Mouse (Mus musculus): ENCODE results near the gene Inpp5d. TPM values are rescaled to one million over a fixed set of nuclear protein-coding genes. Genes with fewer than 3 reads are reported as not detected.

Gene Inpp5d
- total RNA-seq, 2 experiments from 2014 or later = 15.2 to 17.7 TPM

DNA sequence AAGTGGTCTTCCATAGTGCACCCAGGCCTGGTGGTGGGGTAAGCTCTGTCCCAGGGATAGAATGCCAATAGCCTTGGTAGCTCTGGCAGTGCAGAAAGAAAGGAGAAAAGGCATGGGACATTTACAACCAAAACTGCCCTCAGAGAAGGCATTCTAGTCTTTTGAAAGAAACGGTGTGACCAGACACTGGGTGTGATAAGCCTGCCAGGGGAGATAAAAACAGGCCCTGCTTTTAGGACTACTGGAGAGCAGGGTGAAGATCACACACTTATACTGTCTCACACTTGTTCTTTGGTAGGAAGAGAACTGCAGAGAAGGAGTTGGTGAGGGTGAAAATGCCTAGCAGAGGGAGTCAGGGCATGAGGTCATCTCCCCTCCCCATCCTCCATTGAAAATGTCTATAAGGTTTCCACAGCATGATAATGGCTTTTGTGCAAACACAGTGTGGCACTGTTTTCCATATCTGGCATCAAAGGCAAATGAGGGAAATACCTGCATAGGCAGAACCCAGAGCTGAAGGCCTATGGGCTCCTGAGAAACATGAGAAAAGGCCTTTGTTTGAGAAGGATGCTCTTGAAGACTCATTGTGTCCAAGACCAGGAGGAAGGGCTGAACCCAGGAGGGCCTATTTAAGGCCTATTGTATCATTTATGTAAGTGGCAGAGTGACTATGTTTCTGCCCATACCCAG, 4.0 kb downstream of the Inpp5d start:
- no peak for DNase-seq (ENCODE audit: low spot score in 2 of 2)

DNA sequence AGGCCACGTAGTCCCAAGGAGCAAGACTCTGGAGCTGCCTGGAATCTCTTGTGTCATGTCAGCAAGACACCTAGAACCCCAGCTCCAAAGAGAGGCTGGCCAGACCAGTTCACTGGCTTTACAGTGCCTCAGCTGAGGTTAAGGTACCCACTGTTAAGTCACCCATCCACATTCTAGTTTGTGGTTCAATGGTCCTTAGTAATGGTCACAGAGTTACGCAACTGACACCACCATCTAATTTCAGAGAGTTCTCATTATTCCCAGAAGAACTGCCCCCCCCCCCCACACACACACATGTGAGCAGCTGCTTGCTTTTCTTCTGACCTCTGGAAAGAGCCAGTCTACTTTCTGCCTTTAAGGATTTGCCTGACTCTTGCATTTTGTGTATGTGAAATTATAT, 4.7 kb downstream of the Inpp5d start:
- no peak for DNase-seq (ENCODE audit: low spot score in 2 of 2)

DNA sequence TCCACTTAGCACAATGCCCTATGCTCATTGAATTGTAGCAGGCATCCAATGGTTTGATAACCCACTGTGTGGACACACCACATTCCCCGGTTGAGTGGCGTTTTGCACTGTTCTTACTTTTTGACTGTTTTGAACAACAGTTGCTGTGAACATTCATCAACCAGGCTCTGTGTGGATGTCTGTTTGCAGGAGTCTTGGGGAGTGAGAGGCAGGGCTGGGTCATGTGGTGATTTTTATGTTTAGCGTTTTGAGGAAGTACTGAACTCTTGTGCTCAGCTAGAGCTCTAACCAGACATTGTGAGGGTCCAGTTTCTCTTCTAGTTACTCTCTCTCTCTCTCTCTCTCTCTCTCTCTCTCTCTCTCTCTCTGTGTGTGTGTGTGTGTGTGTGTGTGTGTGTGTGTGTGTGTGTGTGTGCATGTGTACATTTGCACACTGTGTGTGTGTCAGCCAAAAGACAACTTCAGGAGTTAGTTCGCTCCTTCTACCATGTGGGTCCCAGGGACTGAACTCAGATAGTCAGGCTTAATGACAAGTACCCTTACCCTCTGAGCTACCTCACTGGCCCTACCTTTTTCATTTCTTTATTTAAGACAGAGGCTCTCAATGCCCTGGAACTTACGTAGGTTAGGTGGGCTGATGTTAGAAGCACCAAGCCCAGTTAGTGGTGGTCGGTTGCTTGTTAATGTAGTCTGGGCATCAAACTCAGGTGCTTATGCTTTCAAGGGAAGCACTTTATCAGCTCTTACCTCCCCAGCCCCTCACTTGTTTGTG, 5.3 kb downstream of the Inpp5d start:
- DNase-seq (ENCODE audit: low spot score in 2 of 2) = no peak

DNA sequence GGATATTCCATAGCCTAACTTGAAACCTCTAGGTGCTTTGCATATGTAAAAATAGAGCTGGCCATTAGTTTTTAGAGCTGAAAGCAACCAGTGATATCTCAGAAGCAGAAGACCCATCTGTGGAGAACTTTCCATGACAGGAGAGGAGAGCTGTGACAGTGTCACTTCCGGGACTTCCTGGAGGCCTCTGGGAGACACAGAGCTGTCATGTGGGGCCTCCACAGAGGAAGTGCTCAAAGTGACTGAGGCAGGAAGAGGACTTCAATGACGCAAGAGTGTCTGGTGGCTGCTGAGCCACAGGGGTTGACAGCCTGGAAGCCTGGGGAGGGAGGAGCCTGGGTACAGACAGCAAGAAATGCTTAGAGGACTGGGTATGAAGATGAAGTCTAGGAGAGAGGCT, 6.2 kb downstream of the Inpp5d start:
- no peak for DNase-seq (ENCODE audit: low spot score in 2 of 2)

DNA sequence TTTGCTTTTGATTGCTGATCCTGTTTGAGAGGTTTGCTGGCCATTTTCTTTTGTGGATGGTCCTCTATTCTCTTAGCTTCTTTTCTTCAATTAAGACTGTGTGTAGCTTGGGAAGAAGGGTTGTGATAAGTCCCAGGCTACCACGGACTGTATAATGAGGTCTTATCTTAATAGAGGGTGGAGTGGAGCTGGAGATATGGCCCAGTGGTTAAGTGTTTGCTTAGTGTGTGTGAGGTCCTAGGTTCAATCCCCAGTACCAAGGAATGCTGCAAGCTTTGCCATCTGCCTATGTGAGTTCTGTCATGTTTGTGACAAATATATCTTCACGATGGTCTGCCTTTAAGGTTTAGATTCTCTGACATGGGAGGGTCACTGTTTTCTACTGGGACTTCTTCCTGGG, 8.0 kb downstream of the Inpp5d start:
- DNase-seq (ENCODE audit: low spot score in 2 of 2) = no peak

DNA sequence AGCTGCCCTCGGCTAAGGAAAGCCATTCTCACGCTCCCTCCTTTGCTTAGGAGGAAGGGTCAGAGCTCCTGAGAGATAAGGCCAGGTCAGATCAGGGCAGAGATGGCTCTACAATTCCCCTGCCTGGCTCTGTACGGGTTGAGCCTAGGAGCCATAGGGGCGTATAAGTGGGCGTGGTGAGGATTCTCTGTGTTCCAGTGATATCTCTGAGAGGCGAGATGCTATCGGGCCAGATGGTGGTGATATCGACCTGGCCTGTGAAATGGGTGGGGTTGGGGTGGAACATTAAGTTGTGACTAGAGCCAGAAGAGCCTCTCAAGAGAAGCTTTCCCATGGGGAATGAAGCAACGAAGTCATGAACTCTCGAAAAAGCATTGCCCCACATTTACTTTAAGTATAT, 11.5 kb downstream of the Inpp5d start:
- no peak for DNase-seq (ENCODE audit: low spot score in 2 of 2)

DNA sequence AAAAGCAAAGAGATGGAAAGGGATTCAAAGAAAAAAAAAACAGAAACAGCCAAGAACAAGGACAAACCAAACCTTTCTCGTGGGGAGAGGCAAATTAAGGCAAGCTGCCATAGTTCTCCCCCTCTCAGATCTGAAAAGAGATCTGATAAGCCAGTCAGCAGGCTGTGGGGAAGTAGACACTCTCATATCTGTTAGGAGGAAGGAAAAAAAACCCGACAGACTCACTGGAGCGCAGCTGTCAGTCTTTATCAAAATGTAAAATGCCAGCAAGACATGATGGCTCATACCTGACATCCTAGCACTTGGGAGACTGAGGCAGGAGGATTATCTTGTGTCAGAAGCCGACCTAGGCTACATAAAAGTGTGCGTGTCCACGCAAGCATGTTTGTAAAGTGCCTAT, 12.1 kb downstream of the Inpp5d start:
- no peak for DNase-seq (ENCODE audit: low spot score in 2 of 2)

DNA sequence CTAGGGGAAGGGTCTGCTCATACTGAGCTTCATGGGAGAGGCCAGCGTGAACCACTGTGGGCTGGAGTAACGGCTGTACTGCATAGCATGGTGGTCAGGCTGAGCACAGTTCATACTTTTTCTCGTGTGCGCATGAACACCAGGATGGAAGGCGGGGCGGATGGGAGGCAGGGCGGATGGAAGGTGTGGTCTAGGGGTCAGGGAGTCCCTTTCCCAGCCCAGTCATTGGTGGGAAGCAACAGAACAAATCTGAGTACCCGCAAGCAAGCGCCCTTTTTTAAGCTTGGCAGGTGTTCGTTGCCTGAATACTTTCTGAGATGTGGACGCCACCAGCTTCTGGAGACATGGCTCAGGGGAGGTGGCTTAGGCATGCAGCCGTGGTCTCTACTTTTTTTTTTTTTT, 16.6 kb downstream of the Inpp5d start:
- DNase-seq (ENCODE audit: low spot score in 2 of 2) = no peak

DNA sequence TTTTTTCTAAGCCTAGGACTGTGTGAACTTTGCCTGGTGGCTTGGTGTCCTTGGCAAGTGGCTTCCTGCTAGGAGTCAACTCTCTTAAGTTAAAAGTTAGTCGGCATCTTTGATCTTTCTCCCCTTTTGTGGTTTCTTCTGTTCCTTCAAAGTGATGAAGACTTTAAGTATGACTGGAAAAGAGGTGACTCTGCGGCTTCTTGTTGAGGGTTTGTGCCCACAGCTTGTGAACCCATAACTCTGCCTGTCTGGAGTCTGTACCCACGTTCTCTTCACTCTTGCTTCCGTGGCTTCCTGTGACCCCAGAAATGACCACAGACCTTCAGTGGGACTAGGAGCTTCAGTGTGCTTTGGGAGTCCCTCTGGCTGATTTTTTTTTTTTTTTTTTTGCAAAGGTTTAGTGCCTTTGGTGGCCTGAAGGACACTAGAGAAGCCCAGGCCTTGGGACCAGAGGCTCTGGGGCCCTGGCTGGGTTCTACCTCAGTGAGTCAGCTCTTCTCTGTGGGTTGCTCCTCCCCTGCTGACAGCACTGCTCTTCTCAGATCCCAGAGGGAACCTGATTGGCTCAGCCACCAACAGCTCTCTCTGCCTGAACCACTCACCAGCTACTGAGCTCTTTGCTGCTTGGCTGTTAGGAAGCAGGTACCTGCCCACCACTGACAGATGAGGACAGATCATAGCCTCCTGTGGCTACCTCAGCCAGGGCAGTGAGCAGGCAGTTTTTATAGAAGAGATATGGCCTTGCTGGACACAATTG, 17.2 kb downstream of the Inpp5d start:
- no peak for DNase-seq (ENCODE audit: low spot score in 2 of 2)

DNA sequence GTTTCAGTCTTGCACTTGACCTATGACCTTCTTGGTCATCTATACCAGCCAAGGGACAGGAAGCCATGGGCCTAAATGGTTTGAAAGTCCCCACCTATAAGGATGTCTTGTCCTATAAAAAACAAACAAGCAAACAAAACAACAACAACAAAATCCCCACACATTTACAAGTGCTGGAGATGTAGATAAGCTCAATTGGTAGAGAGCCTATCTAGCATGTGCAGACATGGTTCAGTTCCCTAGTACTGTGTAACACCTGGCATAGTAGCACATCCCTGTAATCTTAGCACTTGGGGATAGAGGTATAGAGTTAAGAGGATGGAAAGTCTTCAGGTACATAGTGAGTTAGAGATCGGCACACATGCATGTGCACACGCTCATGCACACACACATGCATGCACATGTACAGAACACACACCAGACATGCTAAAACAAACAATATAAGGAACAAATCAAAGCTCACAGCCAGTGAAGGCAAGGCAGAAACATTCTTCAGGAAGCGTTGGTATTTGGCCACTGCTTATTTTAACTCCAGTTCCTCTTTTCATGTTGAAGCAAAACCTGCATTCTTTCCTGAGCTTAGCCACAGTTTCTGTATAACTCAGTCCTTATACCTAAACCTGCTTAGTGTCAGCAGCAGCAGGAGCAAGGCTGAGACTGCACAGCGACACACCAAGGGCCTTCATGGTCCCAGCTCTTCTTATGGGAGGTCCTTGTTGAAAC, 17.9 kb downstream of the Inpp5d start:
- no peak for DNase-seq (ENCODE audit: low spot score in 2 of 2)

DNA sequence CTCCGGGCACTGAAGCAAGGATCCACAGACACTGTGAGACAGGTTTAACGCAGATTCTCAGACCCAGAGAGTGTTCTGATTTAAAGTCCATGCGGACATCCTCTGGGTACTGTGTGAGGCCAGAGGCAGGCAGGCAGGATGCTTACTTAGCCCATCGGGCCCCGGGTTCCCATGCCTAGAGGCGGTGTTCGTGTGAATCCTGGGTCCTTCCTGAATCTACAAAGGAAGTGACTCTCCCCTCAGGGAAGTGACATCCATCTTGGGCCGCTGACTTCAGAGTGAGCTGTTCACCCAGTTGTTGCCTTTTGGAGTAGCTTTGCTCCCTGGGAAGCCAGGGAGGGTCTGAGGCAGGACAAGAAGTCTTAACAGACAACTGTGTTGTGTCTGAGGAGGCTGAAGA, 19.6 kb downstream of the Inpp5d start:
- DNase-seq (ENCODE audit: low spot score in 2 of 2) = no peak

DNA sequence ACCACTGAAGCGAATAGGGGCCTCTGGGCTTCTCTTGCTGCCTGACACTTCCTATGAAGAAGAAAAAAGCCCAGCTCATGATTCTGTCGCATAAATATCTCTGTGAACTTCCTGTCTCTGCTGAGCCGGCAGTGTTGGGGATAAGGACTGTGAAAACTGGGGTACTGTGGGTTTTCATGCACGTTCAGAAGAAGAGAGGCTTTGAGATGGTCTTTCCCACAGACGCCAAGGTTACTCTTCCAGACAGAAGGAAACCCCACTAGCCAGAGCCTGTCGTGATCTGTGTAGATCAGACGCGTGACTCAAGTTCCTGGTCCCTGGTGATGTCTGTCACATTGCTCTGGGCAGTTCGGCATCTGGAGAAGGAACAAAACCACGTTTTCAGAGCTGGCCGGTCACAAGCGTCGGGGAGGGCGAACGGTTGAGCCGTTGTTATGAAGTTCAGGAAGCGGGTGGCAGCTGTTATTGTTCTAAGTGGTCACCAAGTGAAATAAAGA, 20.1 kb downstream of the Inpp5d start:
- DNase-seq (ENCODE audit: low spot score in 2 of 2) = no peak

DNA sequence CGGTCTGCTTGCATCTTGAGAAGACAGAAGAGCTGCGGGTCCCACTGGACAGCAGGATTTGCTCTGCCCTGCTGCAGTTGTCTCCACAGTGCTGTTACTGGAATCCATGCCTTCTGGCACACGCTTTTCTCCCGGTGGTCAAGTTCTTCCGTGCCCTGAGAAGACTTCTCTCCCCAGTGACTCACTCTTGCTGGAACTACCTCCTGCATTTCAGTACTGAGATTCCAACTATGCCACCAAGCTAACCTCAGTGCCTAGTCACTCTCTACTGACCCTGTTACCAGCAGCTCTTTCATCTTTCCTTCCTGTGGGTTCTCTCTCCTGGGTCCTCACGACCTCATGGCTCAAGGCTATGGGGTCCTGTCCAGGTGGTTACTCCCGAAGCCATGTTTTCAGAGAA, 22.9 kb downstream of the Inpp5d start:
- DNase-seq (ENCODE audit: low spot score in 2 of 2) = no peak

DNA sequence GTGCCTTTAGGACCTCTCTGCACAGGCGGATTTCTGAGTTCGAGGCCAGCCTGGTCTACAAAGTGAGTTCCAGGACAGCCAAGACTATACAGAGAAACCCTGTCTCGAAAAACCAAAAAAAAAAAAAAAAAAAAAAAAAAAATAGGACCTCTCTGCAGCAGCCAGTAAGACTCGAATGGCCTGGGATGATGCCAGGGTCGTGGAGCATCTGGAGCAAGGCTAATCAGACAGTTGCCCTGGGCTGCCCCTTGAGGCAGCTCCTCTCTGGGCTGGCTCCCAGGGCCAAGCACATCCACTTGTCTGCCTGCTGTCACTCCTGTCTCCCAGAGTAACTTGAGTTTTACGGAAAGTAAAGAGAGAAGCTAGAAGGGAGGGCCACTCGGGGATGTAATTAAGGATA, 24.9 kb downstream of the Inpp5d start:
- DNase-seq (ENCODE audit: low spot score in 2 of 2) = no peak

DNA sequence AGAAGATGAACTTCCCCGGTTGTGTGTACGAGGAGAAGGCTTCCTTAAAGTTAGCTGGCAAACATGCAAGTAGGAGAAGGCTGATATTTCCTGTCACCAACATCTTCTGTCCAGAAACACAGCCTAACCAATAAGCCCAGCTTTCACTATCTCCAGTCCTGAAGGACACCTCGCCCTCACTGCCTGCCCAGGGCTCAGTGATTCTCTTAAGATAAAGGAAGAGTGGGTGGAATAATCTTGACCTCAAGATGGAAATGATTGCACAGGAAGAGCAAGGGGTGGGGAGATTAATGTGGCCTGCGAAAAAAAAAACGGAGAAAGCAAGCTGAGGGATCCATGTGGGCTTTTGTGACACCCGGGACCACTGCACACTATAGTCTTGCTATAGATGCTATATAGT, 25.6 kb downstream of the Inpp5d start:
- no peak for DNase-seq (ENCODE audit: low spot score in 2 of 2)

DNA sequence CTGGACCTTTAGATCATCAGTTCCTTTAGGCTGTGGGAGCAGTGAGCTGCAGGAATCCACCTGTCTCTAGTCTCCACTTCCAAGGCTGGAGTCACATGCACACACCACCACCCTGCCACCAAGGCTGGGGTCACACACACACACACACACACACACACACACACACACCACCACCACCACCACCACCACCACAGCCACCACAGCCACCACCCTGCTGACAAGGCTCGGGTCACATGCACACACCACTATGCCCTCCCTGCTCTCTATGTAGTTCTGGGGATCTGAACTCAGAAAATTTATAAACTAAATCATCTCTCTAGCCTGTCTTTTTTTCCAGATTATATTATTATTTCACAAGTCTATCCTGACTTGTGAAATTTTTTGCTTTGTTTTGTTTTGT, 27.7 kb downstream of the Inpp5d start:
- no peak for DNase-seq (ENCODE audit: low spot score in 2 of 2)

DNA sequence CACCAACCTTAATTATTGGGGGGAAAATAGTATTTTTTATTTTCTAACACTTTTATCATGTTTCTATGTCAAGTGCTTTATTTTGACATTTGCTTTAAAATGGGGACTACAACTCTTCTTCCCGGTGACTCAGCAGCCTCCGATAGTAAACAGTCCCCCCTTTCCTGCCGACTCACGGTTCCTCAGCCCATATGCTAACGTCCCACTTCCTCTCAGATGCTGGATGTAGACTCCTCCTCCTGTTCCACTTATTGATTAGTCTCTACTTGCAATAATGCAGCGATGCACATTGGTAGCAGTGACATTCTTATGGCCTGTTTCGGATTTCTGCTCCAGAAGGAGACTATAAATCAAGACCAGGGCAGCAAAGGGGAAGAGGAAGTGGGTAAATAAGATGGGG, 28.5 kb downstream of the Inpp5d start:
- DNase-seq (ENCODE audit: low spot score in 2 of 2) = no peak

DNA sequence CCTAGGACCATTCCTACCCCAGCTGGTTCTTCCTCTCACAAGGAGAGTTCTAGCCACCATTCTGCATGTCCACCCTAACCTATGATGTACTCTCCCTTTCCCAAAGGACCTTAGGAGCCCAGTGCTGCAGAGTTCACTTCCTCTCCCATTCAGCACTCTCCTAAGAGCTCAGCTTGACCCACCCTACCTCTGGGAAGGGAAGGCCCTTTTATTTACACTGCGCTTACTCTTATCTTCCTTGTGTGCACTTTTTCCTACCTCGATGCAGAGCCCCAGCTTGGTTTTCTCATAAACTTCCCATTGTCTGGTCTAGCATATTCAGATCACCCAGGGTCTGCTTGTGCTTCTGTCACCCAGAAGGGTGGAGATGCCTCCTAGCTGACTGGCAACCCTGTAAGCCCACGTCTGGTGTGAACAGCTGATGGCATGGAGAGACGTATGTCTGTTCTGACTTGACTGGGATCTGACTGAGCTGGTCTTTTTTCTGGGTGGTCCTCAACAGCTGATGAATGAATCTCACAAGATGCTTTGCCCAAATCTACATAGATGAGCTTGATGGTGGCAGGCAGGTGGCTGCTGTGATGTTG, 29.2 kb downstream of the Inpp5d start:
- no peak for DNase-seq (ENCODE audit: low spot score in 2 of 2)

DNA sequence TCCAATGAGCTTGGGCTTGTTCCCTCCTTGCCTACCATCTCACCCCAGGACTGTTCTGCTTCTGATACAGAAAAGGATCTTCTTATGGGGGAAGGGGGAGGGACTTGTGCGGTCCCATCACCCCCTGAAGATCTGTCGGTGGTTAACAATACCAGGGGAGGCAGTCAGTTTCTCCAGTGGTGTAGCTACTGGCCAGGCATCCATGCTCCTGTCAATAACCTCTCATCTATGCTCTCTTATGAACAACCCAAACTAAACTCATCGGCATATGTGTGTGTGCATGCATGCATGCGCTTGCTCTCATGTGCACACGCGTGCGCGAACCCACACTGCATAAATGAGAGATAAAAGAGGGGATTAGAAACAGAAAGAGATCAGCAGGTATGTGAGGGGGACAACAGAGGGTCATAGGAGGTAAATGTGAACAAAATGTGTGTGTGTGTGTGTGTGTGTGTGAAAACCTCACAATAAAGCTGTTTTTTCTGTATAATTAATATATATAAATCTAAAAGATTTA, 29.9 kb downstream of the Inpp5d start:
- no peak for DNase-seq (ENCODE audit: low spot score in 2 of 2)

DNA sequence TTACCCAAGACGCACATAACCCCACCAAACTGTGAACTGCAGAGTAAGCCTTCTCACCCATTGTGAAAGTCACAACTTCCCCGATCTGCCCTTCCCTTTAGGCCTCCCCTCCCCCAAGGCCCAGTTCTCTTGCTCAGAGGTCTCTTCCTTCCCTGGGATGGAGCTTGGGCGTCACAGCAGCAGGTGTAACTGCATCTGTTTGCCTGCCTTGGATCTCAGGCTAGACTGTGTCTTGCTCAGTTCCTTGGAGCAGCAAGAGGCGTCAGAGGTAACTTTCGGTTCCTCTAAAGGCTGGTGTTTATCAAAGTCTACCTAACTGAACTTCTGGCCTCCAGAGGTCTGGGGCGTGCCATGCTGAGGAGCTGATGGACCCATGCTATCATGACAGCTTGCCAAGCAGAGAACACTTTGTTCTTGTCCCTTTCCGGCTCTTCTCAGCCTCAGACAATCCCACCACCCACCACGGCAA, 30.5 kb downstream of the Inpp5d start:
- DNase-seq (ENCODE audit: low spot score in 2 of 2) = peak in 1 of 2 experiments; percentile 23

DNA sequence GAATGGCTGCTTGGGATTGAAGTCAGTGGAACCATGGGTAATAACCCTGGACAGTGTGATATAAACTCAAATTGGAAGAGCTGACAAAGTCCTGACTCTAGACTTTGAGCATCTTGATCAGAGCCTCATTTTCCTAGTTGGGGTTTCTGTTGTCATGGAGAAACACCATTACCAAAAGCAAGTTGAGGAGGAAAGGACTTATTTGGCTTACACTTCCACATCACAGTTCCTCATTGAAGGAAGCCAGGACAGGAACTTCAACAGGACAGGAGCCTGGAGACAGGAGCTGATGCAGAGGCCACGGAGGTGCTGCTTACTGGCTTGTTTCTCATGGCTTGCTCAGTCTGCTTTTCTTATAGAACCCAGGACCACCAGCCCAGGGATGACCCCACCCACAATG, 31.3 kb downstream of the Inpp5d start:
- no peak for DNase-seq (ENCODE audit: low spot score in 2 of 2)

Measured in layer of hippocampus, postnatal 10 days (tissue).